Mouse (Mus musculus) megakaryocyte, adult 5-6 weeks (primary cell): ENCODE results near the gene Trappc2l. TPM values are rescaled to one million over a fixed set of nuclear protein-coding genes. Genes with fewer than 3 reads are reported as not detected.
"Not testable (repeated sequence)": the region's sequence is repeated elsewhere in the genome, so short reads cannot be mapped to it uniquely, and the experiment has no call there.

ENCODE experiments used
- ATAC-seq: 2 replicates; pipeline ENCODE4 v1.8.0; 2016; ENCODE audit warnings: mild to moderate bottlenecking, inconsistent platforms; ENCODE audit not compliant: poor library complexity, severe bottlenecking
- total RNA-seq, 2 experiments: library from RNA; stranded (forward) in 1 of 2; stranded (reverse) in 1 of 2; fragments of 153-499, 151-499 nt in 1 of 2; fragments of 221-1000, 200-1000 nt in 1 of 2; gene quantifications; 2 replicates each; pipeline versions ENCODE4 v1.2.3 to v1.2.4; 2015 to 2017

The Trappc2l gene
- total RNA-seq, 2 experiments from 2014 or later = 37.6 to 88.2 TPM

DNA sequence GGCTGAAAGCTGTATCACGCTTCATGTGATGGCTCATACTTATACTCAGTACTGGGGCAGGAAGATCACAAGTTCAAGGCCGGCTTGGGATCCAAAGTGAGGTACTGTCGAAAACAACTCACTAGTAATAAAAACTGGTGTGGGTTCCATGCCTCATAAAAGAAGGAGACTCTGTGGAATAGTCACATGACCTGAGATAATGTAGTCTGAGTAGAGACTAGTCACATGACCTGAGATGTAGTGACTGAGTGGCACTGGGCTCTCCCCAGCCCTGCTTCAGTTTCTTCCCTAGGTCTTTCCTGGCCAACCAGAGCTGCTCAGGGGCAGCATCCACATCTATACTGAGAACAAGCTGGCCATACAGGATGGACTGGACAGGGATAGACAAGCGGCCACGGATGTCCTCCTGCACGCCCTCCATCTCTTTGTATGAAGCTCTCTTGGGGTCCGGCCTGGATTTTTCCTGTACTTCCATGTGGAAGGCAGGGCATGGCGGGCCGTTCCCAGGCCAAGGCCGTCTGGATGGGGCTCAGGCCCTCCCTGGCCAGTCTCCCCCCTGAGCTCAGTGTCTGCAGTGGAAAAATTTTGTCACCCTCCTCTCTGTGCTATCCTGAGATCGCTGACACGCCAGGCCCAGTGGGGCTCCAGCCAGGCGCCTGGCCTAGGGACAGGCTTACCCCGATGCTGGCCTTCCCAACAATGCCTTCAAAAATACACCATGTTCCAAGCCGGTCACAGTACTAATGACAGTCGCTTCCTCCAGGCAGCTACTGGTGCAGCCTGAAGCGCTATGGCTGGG, 12.6 kb downstream of the Trappc2l start:
- no peak for ATAC-seq

DNA sequence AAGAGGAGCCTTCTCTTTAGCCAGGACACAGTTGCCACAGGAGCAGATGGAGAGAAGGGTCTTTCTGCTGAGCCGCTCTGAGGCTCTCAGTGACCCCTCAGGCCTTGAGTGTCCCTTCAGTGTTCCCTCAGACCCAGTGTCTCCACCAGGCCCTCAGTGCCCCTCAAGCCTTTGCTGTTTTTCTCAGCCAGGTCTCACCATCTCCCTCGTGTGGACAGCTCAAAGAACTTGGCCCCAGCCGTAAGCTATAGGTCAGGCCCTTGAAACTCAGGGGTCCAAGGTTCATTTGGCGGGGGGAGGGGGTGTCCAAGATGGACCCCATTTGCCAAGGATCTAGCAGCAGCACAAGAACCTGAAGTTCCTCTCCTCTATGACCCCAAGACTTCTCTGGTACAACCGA, 13.2 kb downstream of the Trappc2l start:
- ATAC-seq = no peak

DNA sequence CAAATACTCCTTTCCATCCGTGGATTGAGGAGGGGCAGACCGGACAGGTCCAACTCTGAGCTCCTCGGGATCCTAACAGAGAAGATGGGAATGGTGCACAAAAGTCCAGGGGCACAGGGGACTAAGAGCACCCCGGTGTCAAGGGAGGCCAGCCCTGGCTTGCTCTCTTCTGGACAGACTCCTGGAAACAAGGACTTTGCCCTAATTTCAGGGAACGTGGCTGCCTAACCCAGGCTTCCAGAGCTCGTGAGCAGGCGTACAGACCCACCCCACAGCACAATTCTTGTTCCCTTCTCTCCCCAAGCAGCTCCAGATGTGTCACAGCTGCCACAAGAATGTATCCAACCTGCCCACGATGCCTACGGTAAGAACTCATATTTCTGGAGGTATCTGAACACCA, 14.4 kb downstream of the Trappc2l start:
- no peak for ATAC-seq

DNA sequence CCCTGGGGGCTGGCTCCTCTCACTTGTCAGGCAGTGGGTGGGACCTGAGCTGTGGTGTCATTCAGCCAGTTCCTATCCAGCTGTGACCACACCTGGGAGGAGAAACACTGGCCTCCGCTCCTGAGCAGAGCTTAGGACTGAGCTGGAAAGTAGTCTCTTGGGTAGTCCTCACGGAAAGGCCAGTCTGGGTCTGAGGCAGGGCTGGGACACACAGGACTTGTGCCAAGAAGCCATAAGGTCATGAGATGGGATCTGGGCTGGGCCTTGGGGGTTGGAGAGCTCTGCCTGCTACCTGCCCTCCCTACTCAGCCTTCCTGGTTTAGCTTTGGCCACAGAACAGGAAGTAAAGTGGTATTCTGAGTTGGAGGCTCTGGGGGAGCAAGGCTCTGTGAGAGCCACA, 15.5 kb downstream of the Trappc2l start:
- ATAC-seq = 0 out of 2 replicates have a peak, but pooled peaks have one; percentile 11

DNA sequence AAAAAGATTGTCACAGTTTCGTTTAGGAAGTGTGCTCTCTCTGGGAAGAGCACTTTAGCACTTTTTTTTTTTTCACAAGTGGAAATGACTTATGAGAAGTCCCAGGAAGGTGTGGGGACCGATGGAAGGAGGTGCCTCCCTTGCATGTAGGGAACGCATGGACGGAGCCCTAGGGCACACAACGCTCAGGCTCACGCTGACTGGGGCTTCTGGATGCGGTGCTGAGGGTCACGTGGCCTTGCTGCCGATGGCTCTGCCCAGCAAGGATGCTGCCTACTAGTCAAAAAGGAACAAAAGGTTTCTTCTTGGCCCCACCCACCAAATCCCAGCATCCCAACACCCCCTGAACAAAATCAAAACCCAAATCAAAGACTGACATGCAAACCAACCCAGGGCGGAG, 17.9 kb downstream of the Trappc2l start:
- no peak for ATAC-seq

DNA sequence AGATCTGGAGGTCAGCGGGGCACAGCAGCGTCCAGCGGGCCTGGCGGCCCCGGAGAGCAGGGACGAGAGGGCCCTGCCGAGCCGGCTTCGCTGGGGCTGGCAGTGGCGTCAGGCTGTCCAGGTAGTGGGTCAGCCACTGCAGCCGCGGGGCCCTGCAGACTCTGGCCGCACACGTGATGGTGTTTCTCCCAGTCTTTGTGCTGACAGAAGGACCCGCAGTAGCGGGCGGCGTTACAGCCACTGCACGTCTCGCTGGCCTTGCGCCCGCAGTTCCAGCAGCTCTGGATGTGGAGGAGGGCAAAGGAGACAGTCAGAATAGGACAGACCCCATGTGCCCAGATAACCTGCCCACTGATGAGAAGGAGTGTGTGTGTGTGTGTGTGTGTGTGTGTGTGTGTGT, 19.3 kb downstream of the Trappc2l start:
- ATAC-seq = no peak

DNA sequence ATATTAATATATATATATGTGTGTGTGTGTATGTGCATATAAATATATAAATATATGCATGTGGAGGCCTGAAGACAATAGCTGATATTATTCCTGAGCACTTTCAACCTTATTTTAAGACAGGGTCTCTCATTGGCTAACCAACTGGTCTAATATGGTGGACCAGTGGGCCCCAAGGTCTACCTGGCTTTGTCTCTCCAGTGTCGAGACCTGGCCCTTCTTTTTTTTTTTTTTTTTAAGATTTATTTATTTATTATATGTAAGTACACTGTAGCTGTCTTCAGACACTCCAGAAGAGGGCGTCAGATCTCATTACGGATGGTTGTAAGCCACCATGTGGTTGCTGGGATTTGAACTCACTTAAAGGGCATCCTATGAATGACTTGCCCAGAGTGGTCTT, 20.7 kb downstream of the Trappc2l start:
- not testable (repeated sequence) for ATAC-seq

DNA sequence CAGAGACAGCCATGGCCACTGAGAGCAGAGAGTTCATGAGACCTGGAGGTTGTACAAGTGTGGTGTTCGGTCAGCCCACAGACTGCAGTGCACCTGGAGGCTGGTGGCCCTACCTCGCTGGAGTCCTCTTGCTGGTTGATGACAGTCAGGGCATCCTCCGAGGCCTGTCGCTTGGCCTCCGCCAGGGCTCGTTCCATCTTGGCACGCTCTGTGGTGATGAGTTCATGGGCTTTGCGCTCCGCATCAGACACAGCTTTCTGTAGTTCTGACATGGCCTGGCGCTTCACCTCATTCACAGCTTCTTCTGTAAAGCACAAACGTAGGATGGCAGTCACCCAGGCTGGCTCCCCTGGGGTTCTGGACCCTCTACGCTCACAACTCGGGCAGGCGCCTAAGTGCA, 21.8 kb downstream of the Trappc2l start:
- no peak for ATAC-seq

DNA sequence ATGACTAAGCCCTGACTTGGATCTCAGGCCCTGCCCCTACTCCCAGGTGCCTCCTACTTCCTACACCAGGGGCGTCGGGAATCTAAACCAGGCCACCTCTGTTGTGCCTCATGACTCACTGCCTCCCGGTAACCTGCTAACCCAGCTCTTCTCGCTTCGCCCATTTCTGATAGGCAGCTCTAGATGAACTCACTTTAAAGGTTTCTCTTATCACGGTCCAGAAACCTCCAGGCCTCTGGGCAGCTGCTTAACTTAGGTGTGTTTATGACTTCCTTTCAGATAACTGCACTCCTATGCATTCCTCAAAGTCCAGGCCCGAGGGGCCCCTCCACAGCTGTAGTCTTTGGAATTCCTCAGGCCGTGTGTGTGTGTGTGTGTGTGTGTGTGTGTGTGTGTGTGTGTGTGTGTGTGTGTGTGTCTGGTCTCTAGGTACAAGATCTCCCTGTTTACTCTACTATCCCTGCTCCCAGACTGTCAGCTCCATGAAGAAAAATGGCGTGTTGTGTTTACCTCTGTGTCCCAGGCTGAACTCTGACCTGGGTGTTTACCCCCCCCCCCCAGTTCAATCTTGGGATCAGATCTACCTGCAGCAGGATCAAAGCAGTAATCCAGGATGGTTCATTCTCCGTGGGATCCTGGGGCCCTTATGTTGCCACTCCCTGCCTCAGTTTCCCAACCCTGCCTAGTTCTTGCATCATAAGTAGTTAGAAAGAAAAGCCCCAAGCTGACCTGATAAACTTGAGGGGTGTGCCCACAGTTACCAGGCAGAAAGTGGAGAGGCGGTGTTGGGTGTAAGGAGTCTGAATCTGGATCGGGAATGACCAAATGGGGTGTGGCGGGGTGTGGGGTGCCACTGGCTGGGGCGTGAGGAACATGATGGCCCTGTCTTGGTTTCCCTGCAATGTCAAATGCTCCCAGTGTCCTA, 24.7 kb downstream of the Trappc2l start:
- ATAC-seq = no peak

DNA sequence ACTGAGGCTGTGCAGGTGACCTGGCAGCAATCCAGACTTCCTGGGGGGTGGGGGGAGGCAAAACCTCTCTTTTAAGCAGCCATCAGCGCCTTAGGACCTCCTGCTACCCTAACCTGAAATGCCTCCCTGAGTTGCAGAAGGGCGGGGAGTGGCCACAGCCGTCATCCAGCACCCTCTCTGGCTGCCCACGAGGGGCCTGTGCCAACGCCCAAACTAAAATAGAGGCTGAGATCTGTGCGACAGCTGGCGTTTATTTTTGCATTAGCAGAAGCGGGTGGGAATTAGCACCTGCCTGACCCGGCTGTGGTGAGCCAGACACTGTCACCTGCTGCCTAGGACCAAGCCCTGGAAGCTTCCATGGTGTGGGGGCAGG, 25.3 kb downstream of the Trappc2l start:
- ATAC-seq = no peak

DNA sequence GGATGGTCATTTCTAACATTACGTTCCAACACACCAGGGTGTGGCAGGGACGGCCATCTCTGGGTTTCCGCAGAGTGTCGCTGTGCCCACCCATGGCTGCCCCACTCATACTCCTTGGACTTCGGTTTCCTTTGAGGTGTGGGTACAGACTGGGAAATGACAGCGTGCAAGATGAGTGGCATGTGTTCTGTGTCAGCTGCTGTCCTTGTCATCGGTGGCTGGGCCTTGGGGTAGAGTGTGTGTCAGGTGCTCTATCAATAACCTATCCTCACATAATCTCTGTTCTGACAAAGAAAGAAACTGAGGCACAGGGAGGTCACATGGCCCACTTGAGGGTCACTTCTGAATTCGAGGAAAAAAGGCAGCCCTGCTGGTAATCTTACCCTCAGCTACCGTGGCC, 25.8 kb downstream of the Trappc2l start:
- no peak for ATAC-seq

DNA sequence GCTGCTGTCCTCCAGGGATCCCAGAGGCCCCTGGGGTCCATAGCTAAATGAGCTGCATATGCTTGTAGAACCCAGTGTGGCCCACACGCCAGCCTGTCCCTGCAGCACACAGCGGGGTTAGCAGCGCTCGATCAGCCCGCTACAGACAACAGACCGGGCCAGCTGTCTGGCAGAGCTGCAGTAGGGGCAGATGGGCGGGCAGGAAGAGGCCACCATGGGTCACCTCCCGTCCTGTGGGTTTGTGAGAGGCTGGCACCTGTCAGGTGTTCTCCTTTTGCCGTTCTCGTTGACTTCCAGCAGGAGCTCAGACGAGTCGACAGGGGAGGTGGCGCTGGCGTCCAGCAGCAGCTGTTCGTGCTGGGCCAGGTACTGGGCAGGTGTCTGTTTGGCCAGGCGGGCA, 27.2 kb downstream of the Trappc2l start:
- no peak for ATAC-seq

DNA sequence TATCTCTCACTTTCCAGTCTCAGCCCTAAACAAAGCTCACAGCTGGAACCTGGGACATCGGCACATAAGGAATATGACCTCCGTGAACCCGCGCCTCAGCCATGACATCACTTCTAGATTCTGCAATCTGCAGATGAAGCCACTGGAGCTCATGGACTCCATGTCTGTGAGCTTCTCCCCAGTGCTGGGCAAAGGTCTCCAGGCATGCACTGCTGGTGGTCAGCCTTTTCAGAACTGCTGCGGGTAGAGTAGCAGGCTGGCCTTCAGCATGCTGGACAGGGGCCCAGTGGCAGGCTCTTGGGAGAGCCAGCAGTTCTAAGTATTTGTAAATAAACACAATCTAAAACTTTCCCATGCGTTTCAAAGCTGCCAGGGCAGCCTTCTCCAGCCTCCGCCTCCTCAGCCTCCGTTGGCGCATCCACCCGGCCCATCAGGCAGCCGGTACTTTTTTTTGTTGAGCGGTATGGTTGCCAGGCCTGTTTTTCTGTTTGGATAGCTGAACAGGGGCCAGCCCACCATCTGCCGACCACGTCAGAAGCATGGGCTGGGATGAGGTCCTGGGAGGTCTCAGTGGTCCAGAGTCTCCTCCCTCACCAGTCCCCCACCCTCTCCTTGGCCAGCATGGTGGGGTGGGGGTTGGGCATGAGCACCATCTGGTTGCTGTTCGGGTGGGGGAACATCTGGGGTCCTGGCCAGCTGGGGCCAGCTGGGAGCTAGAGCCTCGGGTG, 28.2 kb downstream of the Trappc2l start:
- ATAC-seq = no peak

DNA sequence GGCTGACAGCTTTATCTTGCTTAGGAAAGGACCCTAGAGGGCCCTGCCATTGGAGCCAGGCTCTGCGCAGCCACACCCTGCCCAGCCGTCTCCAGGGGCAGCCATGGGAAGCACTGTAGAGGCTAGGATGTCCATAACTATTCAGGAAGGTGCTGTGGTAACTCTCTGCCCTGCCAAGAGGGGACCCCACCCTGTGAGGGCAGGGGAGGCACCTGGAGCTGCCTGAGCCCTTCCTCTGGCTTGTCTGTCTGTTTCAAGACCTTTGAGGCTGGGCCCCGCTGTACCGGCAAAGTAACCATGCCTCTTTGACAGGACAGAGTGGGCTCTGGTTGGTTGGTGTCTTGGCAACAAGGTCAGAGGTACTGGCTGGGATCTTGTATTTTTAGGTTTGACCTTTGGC, 29.4 kb downstream of the Trappc2l start:
- ATAC-seq = no peak

DNA sequence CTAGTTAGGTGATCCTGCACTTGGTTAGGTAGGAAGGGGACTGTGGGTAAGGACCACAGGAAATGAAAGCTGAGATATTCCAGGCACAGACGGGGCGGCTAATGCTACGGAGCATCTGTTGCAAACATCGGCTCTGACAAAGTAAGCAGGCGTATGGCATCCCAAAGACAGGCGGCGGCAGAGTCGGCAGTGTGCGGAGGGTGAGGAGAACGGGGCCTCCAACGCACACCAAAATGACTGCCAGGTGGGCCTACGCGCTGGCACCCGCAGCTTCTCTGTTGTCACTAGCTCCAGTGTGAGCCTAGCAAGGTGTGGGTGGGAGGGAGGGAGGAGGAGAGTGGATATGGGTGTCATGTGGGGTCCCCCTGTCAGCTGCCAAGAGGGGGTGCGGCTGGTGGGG, 30.0 kb downstream of the Trappc2l start:
- no peak for ATAC-seq

DNA sequence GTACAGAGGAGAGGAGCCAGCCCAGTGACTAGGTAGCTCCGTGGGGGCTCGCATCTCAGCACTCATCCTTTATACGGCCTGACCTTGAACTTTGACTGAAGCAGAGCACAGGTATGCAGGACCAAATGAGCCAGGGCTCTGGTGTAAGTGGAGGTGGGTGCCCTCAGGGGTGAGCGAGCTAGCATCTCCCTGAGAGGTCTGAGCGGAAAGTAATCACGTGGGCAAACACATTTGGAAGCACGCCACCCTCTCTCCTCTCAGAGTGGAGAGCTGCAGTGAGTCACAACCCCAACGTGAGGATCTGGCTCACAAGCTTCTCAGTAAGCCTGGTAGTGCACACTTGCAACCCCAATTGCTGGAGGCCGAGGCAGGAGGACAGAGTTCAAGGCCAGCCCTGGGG, 30.6 kb downstream of the Trappc2l start:
- ATAC-seq = no peak

DNA sequence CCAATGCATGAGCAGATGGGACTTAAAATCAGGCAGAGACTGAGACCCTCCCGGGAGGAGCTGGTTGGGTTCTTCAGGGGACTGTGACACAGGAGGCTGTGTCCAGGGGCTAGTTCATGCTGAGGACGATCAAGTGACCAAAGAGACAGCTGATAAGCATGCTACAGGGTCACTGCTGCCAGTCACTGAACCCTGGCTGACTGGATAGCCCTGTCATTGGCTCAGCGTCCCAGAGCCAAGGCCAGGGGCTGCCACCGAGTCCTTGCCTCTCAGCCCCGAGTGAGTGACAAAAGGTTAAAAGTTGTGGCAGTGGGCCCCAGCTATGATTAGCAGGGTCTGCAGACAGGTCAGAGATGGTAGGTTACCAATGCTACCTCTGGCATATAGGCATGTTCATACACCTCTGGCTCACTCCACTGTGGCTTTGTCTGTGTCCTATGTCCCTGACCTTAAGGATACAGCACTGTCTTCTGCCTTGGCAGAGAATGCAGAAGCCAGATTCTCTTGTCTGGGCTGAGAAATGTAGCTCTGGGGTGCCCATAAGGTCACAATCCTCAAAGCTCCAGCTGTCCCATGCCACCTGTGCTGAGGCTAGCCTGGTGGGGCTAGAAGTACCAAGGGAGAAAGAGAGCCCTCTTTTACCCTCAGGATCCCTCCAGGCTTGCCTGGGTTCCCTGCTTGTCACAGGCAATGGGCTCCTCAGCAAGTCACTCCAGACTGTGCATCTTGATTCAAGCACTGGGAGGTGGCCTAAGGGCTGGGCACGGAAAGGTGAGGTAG, 32.9 kb downstream of the Trappc2l start:
- no peak for ATAC-seq

DNA sequence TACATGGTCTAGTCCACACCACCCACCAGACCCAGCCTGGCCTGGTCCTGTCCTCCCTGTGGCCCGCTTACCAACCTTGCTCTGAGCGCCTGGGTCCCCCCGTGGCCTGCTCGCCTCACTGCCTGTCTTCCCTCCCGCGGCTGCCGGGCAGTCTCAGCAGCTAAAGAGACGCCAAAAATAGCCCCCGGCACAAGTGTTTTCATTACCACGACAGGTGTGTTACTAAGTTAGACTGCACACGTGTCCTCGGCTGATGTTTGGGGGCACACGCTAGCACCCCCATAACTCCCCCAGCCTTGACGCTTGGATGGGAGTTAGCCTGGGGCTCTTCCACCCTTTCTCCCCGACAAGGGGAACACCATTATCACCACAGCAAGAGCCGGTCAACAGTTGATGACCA, 34.9 kb downstream of the Trappc2l start:
- ATAC-seq = no peak

DNA sequence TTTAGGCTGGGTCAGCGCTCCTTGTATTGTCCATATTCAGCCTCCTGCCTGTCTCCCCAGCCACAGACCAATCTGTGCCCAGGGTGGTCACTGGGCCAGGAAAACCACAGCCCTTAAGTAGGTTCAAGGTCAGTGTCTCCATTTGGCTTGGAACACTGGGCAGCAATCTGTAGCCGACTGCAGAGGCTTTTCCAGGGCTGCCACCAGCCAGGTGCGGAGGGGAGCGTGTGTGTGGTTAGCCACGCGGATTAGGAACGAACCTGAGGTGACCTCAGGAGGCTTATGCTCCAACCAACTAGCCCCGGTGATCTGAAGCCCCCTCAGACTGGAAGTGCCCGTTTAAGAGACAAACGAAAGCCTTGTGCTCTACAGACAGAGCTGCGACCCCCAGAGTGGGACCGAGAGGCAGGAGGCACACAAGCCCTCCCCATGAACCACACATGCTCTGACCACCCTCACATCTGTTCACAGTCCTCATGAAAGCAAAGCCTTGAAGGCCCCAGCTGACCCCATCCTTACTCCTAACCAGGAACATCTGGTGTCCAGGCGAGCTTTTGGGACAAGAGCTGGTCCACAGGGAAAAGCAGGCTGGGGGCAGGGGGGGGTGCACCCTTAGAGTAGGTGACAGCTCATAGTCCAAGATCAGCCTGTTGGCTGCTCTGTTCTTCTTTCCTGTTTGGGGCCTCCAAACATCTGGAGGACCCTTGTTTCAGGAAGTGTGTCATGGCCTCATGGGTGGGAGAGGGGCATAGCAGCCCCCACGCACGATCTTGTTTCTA, 36.9 kb downstream of the Trappc2l start:
- no peak for ATAC-seq
